Mouse (Mus musculus) stomach, embryonic 15.5 days (tissue): ENCODE measurements at regions not wholly inside any gene's neighbourhood (a gene's known extent, or its start where the extent isn't known, plus 50 kb on each side); places are given as distances from the start of the nearest gene placed in this dataset.

Source experiments
- ATAC-seq: fragments of 200-750 bp; cut with Nextera tagmentation; 2 replicates; pipeline ENCODE4 v1.8.0; 2017; ENCODE audit warnings: low read depth, moderate number of reproducible peaks, moderate TSS enrichment; ENCODE audit not compliant: insufficient read depth, low FRiP score
- H3K27ac ChIP-seq: fragments of 300-500 bp; sonication (generic); 2 replicates; pipeline ENCODE4 v1.5.1; 2015; ENCODE audit warnings: mild to moderate bottlenecking, inconsistent platforms
- H3K27me3 ChIP-seq: fragments of 300-500 bp; sonication (generic); replicated peaks from 2 replicates; pipeline ENCODE4 v1.6.1; 2015; ENCODE audit warnings: inconsistent platforms
- H3K36me3 ChIP-seq: fragments of 300-500 bp; sonication (generic); 2 replicates; pipeline ENCODE4 v1.6.1; 2015; ENCODE audit warnings: inconsistent platforms
- H3K4me1 ChIP-seq: fragments of 300-500 bp; sonication (generic); 2 replicates; pipeline ENCODE4 v1.6.1; 2015; ENCODE audit warnings: inconsistent platforms
- H3K4me2 ChIP-seq: fragments of 300-500 bp; sonication (generic); 2 replicates; pipeline ENCODE4 v1.6.1; 2015; ENCODE audit warnings: mild to moderate bottlenecking, inconsistent platforms
- H3K4me3 ChIP-seq: fragments of 300-500 bp; sonication (generic); replicated peaks from 2 replicates; pipeline ENCODE4 v1.5.1; 2015; ENCODE audit warnings: inconsistent platforms
- H3K9ac ChIP-seq: fragments of 300-500 bp; sonication (generic); 2 replicates; pipeline ENCODE4 v1.6.1; 2015; ENCODE audit warnings: inconsistent platforms
- H3K9me3 ChIP-seq: fragments of 300-500 bp; sonication (generic); 2 replicates; pipeline ENCODE4 v1.6.1; 2016; ENCODE audit warnings: inconsistent platforms
- WGBS: fragments of 180-500 bp; shearing (Covaris S2); methylation state at CpG from one replicate; pipeline ENCODE4 v1.1.7; 2015; 5-methylcytosine and 5-hydroxymethylcytosine counted together

GRCm38 (mm10) chr2:78987388-78987787 is 119.5 kb downstream of the Ube2e3 start:
- no peak for ATAC-seq
- Histone ChIP-seq H3K27me3 (no peaks in the 10 kb centered on the region), H3K27ac (no peak overlapping the region), H3K36me3 (no peaks in the 10 kb centered on the region), H3K4me2 (no peak overlapping the region), H3K4me3 (no peak overlapping the region), H3K9ac (no peak overlapping the region), H3K4me1 (peaks cover 3% of the 10 kb centered on the region; the same call in 1 of the 2 replicates), H3K9me3 (no peaks in the 10 kb centered on the region)
- WGBS: 97% methylated on average over 3 of the region's 3 CpGs

GRCm38 (mm10) chr2:78988224-78988623 is 120.3 kb downstream of the Ube2e3 start:
- Histone ChIP-seq H3K4me3 (no peak overlapping the region), H3K4me1 (peaks cover 3% of the 10 kb centered on the region; the same call in 1 of the 2 replicates), H3K9me3 (no peaks in the 10 kb centered on the region), H3K27ac (no peak overlapping the region), H3K27me3 (no peaks in the 10 kb centered on the region), H3K9ac (no peak overlapping the region), H3K4me2 (no peak overlapping the region), H3K36me3 (no peaks in the 10 kb centered on the region)
- 80% methylated on average over 2 of the region's 2 CpGs for WGBS
- no peak for ATAC-seq

- H3K27ac ChIP-seq: no peak overlapping the region
- no peaks in the 10 kb centered on the region for H3K9me3 ChIP-seq
- WGBS: 76% methylated on average over 3 of the region's 3 CpGs
- no peak overlapping the region for H3K4me3 ChIP-seq
- no peak overlapping the region for H3K4me2 ChIP-seq
- no peak for ATAC-seq
- no peaks in the 10 kb centered on the region for H3K27me3 ChIP-seq
- H3K4me1 ChIP-seq: peaks cover 3% of the 10 kb centered on the region; the same call in 1 of the 2 replicates
- H3K36me3 ChIP-seq: no peaks in the 10 kb centered on the region
- no peak overlapping the region for H3K9ac ChIP-seq
Measured at GRCm38 (mm10) chr2:78994800-78995555, 127.1 kb downstream of the Ube2e3 start.

- H3K27ac ChIP-seq: no peak overlapping the region
Measured at GRCm38 (mm10) chr2:78998637-78999036, 130.7 kb downstream of the Ube2e3 start.

GRCm38 (mm10) chr2:78999410-78999809 is 131.5 kb downstream of the Ube2e3 start:
- H3K9me3 ChIP-seq: no peaks in the 10 kb centered on the region
- no peak for ATAC-seq
- H3K27me3 ChIP-seq: no peaks in the 10 kb centered on the region
- no peaks in the 10 kb centered on the region for H3K36me3 ChIP-seq
- H3K4me1 ChIP-seq: no peaks in the 10 kb centered on the region
- H3K27ac ChIP-seq: no peak overlapping the region
- H3K9ac ChIP-seq: no peak overlapping the region
- 76% methylated on average over 4 of the region's 4 CpGs for WGBS
- H3K4me2 ChIP-seq: no peak overlapping the region
- H3K4me3 ChIP-seq: no peak overlapping the region

More at GRCm38 (mm10) chr2:78998637-78999036, 130.7 kb downstream of the Ube2e3 start:
- no peaks in the 10 kb centered on the region for H3K27me3 ChIP-seq
- WGBS: 95% methylated on average over 8 of the region's 8 CpGs
- H3K4me1 ChIP-seq: no peaks in the 10 kb centered on the region
- no peaks in the 10 kb centered on the region for H3K36me3 ChIP-seq
- no peak overlapping the region for H3K4me3 ChIP-seq
- no peak overlapping the region for H3K4me2 ChIP-seq
- H3K9ac ChIP-seq: no peak overlapping the region
- ATAC-seq: no peak
- no peaks in the 10 kb centered on the region for H3K9me3 ChIP-seq

- H3K27ac ChIP-seq: no peak overlapping the region
- ATAC-seq: no peak
- H3K4me2 ChIP-seq: no peak overlapping the region
- no peaks in the 10 kb centered on the region for H3K4me1 ChIP-seq
- H3K27me3 ChIP-seq: no peaks in the 10 kb centered on the region
- no peaks in the 10 kb centered on the region for H3K9me3 ChIP-seq
- H3K4me3 ChIP-seq: no peak overlapping the region
- H3K36me3 ChIP-seq: no peaks in the 10 kb centered on the region
- no peak overlapping the region for H3K9ac ChIP-seq
- WGBS: 30% methylated on average over 1 of the region's 1 CpGs
Measured at GRCm38 (mm10) chr2:79004862-79005261, 136.9 kb downstream of the Ube2e3 start.

GRCm38 (mm10) chr2:79008642-79009041 is 140.7 kb downstream of the Ube2e3 start:
- ATAC-seq: no peak
- WGBS: 78% methylated on average over 3 of the region's 3 CpGs
- H3K4me1 ChIP-seq: no peaks in the 10 kb centered on the region

GRCm38 (mm10) chr2:79009791-79010190 is 141.9 kb downstream of the Ube2e3 start:
- 44% methylated on average over 2 of the region's 2 CpGs for WGBS
- no peak for ATAC-seq
- Histone ChIP-seq H3K36me3 (no peaks in the 10 kb centered on the region), H3K9ac (no peak overlapping the region), H3K9me3 (no peaks in the 10 kb centered on the region), H3K4me3 (no peak overlapping the region), H3K4me2 (no peak overlapping the region), H3K27me3 (no peaks in the 10 kb centered on the region), H3K27ac (no peak overlapping the region), H3K4me1 (no peaks in the 10 kb centered on the region)

More at GRCm38 (mm10) chr2:79008642-79009041, 140.7 kb downstream of the Ube2e3 start:
- Histone ChIP-seq H3K4me3 (no peak overlapping the region), H3K9ac (no peak overlapping the region), H3K27me3 (no peaks in the 10 kb centered on the region), H3K27ac (no peak overlapping the region), H3K4me2 (no peak overlapping the region), H3K9me3 (no peaks in the 10 kb centered on the region), H3K36me3 (no peaks in the 10 kb centered on the region)

- WGBS: 69% methylated on average over 2 of the region's 2 CpGs
- no peak for ATAC-seq
- Histone ChIP-seq H3K4me1 (no peaks in the 10 kb centered on the region), H3K4me2 (no peak overlapping the region), H3K36me3 (no peaks in the 10 kb centered on the region), H3K27me3 (no peaks in the 10 kb centered on the region), H3K27ac (no peak overlapping the region), H3K9me3 (no peaks in the 10 kb centered on the region), H3K9ac (no peak overlapping the region), H3K4me3 (no peak overlapping the region)
Measured at GRCm38 (mm10) chr2:79010273-79010672, 142.3 kb downstream of the Ube2e3 start.

- no peaks in the 10 kb centered on the region for H3K4me1 ChIP-seq
- no peak overlapping the region for H3K9ac ChIP-seq
- no peaks in the 10 kb centered on the region for H3K27me3 ChIP-seq
- no peaks in the 10 kb centered on the region for H3K36me3 ChIP-seq
- H3K4me2 ChIP-seq: no peak overlapping the region
- ATAC-seq: no peak
- no peak overlapping the region for H3K27ac ChIP-seq
- H3K4me3 ChIP-seq: no peak overlapping the region
- 67% methylated on average over 4 of the region's 4 CpGs for WGBS
- no peaks in the 10 kb centered on the region for H3K9me3 ChIP-seq
Measured at GRCm38 (mm10) chr2:79018732-79019423, 151.0 kb downstream of the Ube2e3 start.

- no peak overlapping the region for H3K4me2 ChIP-seq
- no peak for ATAC-seq
- no peak overlapping the region for H3K27ac ChIP-seq
- no peak overlapping the region for H3K4me3 ChIP-seq
- WGBS: 87% methylated on average over 2 of the region's 2 CpGs
- H3K27me3 ChIP-seq: no peaks in the 10 kb centered on the region
- H3K9me3 ChIP-seq: no peaks in the 10 kb centered on the region
- no peak overlapping the region for H3K9ac ChIP-seq
- H3K4me1 ChIP-seq: no peaks in the 10 kb centered on the region
- H3K36me3 ChIP-seq: no peaks in the 10 kb centered on the region
Measured at GRCm38 (mm10) chr2:79022954-79023353, 155.0 kb downstream of the Ube2e3 start.

- no peaks in the 10 kb centered on the region for H3K4me1 ChIP-seq
- ATAC-seq: no peak
- H3K27me3 ChIP-seq: no peaks in the 10 kb centered on the region
- 71% methylated on average over 4 of the region's 4 CpGs for WGBS
- H3K9ac ChIP-seq: no peak overlapping the region
- H3K9me3 ChIP-seq: no peaks in the 10 kb centered on the region
- no peak overlapping the region for H3K27ac ChIP-seq
- no peaks in the 10 kb centered on the region for H3K36me3 ChIP-seq
- H3K4me3 ChIP-seq: no peak overlapping the region
- H3K4me2 ChIP-seq: no peak overlapping the region
Measured at GRCm38 (mm10) chr2:79025678-79026077, 157.8 kb downstream of the Ube2e3 start.
